Mouse (Mus musculus): ENCODE data around the gene Ghrhr.

GRCm38 (mm10) chr6:55399910-55400309, 23.8 kb downstream of the Ghrhr start:
- no peak for TF ChIP-seq EP300 (IDR thresholded peaks at IDR 0.05)
- no peak for TF ChIP-seq CTCF (IDR thresholded peaks at IDR 0.05)
